Comparison of ENCODE assay signal across 30 mouse cellular contexts in genomic region chr10:37367796-37368195, GRCm38 (mm10).
A peak's percentile ranks its signal among the peaks of the same experiment; 100 is the strongest.
DNase-seq lines count a peak whose midpoint lies in the region; ATAC-seq and TF ChIP-seq lines count a peak whose summit lies in the region.
"Had no signal": no experiment of that assay in that cellular context is flagged by ENCODE, and none has a peak within 500 bp of the region (broad histone marks: within the 10 kb centered on the region; RNA-seq: fewer than 3 reads in every experiment).

No protein-coding gene starts in this region.

- WGBS in lung, postnatal 0 days: 88% methylated on average over 4 of the region's 4 CpGs
- WGBS in midbrain, embryonic 10.5 days: 93% methylated on average over 4 of the region's 4 CpGs
- WGBS in midbrain, embryonic 15.5 days: 90% methylated on average over 4 of the region's 4 CpGs
- 94% methylated on average over 4 of the region's 4 CpGs for WGBS in limb, embryonic 10.5 days

- no peak for TF ChIP-seq EP300 in lung, postnatal 0 days (IDR thresholded peaks at IDR 0.05)

- CTCF ChIA-PET in Patski (lab: Charles Lee): interaction anchor here (1.3 kb wide), 1 partner anchor 10 kb away, joined by 3 read pairs; no protein-coding TSS in a partner anchor

- DNase-seq in lung, postnatal 0 days (ENCODE audit: low spot score): peak; percentile 9
- DNase-seq in lung, postnatal 4 days: no peak
- no peak for DNase-seq in midbrain, embryonic 10.5 days (ENCODE audit: low spot score)
- DNase-seq in Patski (ENCODE audit: low read depth, low spot score): no peak
- peak; percentile 22 for DNase-seq in skeletal muscle tissue, adult 2 months (ENCODE audit: low read depth, low spot score)
- no peak for DNase-seq in limb, embryonic 10.5 days (ENCODE audit: low spot score)
- DNase-seq in MN1 (ENCODE audit: low spot score): no peak
- DNase-seq: adrenal gland, postnatal 10 days; adrenal gland, postnatal 36 days; cerebellum, adult 18-20 months; cerebellum, postnatal 10 days; cerebellum, postnatal 36 days; embryo, embryonic 11 days; gastrocnemius, postnatal 36 days; heart, postnatal 14 days; heart, postnatal 4 days had no signal

- no peak overlapping the region for H3K27ac ChIP-seq in lung, postnatal 0 days (ENCODE audit: low read length)
- H3K27ac ChIP-seq in midbrain, embryonic 10.5 days (replicated peaks): peak overlapping the region; percentile 13; the same call in 1 of the 2 replicates
- H3K27ac ChIP-seq in midbrain, embryonic 15.5 days: no peak overlapping the region
- H3K27ac ChIP-seq in limb, embryonic 10.5 days: no peak overlapping the region
- H3K27ac ChIP-seq: embryonic facial prominence, embryonic 10.5 days; embryonic facial prominence, embryonic 13.5 days; forebrain, embryonic 12.5 days; forebrain, embryonic 15.5 days; heart, embryonic 10.5 days; heart, embryonic 13.5 days; hindbrain, embryonic 14.5 days; hindbrain, postnatal 0 days had no signal

- no peak overlapping the region for H3K4me2 ChIP-seq in lung, postnatal 0 days (replicated peaks; ENCODE audit: low read depth, low read length)
- no peak overlapping the region for H3K4me2 ChIP-seq in midbrain, embryonic 15.5 days
- H3K4me2 ChIP-seq: embryonic facial prominence, embryonic 13.5 days; forebrain, embryonic 12.5 days; forebrain, embryonic 15.5 days; heart, embryonic 13.5 days; hindbrain, embryonic 14.5 days had no signal

- POLR2A ChIA-PET in Patski (lab: Charles Lee): no interaction called here

- no peaks in the 10 kb centered on the region for H3K27me3 ChIP-seq in lung, postnatal 0 days (replicated peaks; ENCODE audit: insufficient read depth, low read length)
- no peaks in the 10 kb centered on the region for H3K27me3 ChIP-seq in midbrain, embryonic 10.5 days (ENCODE audit: low read depth, poor library complexity, severe bottlenecking)
- no peaks in the 10 kb centered on the region for H3K27me3 ChIP-seq in midbrain, embryonic 15.5 days (replicated peaks)
- no peaks in the 10 kb centered on the region for H3K27me3 ChIP-seq in Patski
- H3K27me3 ChIP-seq in limb, embryonic 10.5 days (ENCODE audit: low read depth, poor library complexity, severe bottlenecking): no peaks in the 10 kb centered on the region
- H3K27me3 ChIP-seq: embryonic facial prominence, embryonic 13.5 days; forebrain, embryonic 12.5 days; forebrain, embryonic 15.5 days; heart, embryonic 13.5 days had no signal

- no peaks in the 10 kb centered on the region for H3K9me3 ChIP-seq in lung, postnatal 0 days (ENCODE audit: low read length)
- H3K9me3 ChIP-seq in midbrain, embryonic 10.5 days (replicated peaks): no peaks in the 10 kb centered on the region
- H3K9me3 ChIP-seq in midbrain, embryonic 15.5 days: no peaks in the 10 kb centered on the region
- H3K9me3 ChIP-seq in limb, embryonic 10.5 days (replicated peaks): no peaks in the 10 kb centered on the region
- H3K9me3 ChIP-seq: embryonic facial prominence, embryonic 10.5 days; embryonic facial prominence, embryonic 13.5 days; forebrain, embryonic 12.5 days; forebrain, embryonic 15.5 days; heart, embryonic 10.5 days; heart, embryonic 13.5 days had no signal

- no peaks in the 10 kb centered on the region for H3K36me3 ChIP-seq in lung, postnatal 0 days (ENCODE audit: insufficient read depth, low read length)
- no peaks in the 10 kb centered on the region for H3K36me3 ChIP-seq in midbrain, embryonic 10.5 days
- H3K36me3 ChIP-seq in midbrain, embryonic 15.5 days (replicated peaks): no peaks in the 10 kb centered on the region
- no peaks in the 10 kb centered on the region for H3K36me3 ChIP-seq in limb, embryonic 10.5 days
- H3K36me3 ChIP-seq: embryonic facial prominence, embryonic 10.5 days; embryonic facial prominence, embryonic 13.5 days; forebrain, embryonic 12.5 days; forebrain, embryonic 15.5 days; heart, embryonic 10.5 days; heart, embryonic 13.5 days had no signal

- ATAC-seq in lung, postnatal 0 days: no peak
- no peak for ATAC-seq in midbrain, embryonic 15.5 days (replicated peaks)
- peak; percentile 54 for ATAC-seq in Patski
- ATAC-seq: activated CD4-positive, CD25-positive, alpha-beta regulatory T cell, adult 4 months; CD4-positive, CD25-positive, alpha-beta regulatory T cell, adult 4 months; forebrain, embryonic 15.5 days; hindbrain, postnatal 0 days; inflammation-experienced regulatory T-cells, adult 6 months; intestine, embryonic 16.5 days had no signal

- in situ Hi-C loops in Patski (cut with MboI; ENCODE audit: low pct_unique_long_range_greater_than_20kb): no loop called here

- no peak overlapping the region for H3K9ac ChIP-seq in lung, postnatal 0 days (replicated peaks; ENCODE audit: low read depth)
- H3K9ac ChIP-seq in midbrain, embryonic 15.5 days: no peak overlapping the region
- H3K9ac ChIP-seq: embryonic facial prominence, embryonic 13.5 days; forebrain, embryonic 12.5 days; forebrain, embryonic 15.5 days; heart, embryonic 13.5 days; hindbrain, embryonic 14.5 days had no signal

- H3K4me1 ChIP-seq in lung, postnatal 0 days (ENCODE audit: insufficient read depth, low read depth, low read length): no peaks in the 10 kb centered on the region
- H3K4me1 ChIP-seq in midbrain, embryonic 10.5 days: peaks cover 18% of the 10 kb centered on the region
- no peaks in the 10 kb centered on the region for H3K4me1 ChIP-seq in midbrain, embryonic 15.5 days
- H3K4me1 ChIP-seq in limb, embryonic 10.5 days: no peaks in the 10 kb centered on the region
- H3K4me1 ChIP-seq: embryonic facial prominence, embryonic 10.5 days; embryonic facial prominence, embryonic 13.5 days; forebrain, embryonic 12.5 days; forebrain, embryonic 15.5 days; heart, embryonic 10.5 days; heart, embryonic 13.5 days had no signal

- TF ChIP-seq CTCF in lung, postnatal 0 days (IDR thresholded peaks at IDR 0.05): no peak
- TF ChIP-seq CTCF in Patski (IDR thresholded peaks at IDR 0.05): no peak

- no peak overlapping the region for H3K4me3 ChIP-seq in lung, postnatal 0 days (ENCODE audit: low read depth, low read length)
- H3K4me3 ChIP-seq in midbrain, embryonic 10.5 days: no peak overlapping the region
- H3K4me3 ChIP-seq in midbrain, embryonic 15.5 days: no peak overlapping the region
- no peak overlapping the region for H3K4me3 ChIP-seq in limb, embryonic 10.5 days
- H3K4me3 ChIP-seq: embryonic facial prominence, embryonic 10.5 days; embryonic facial prominence, embryonic 13.5 days; erythroblast, embryonic 14.5 days; forebrain, embryonic 12.5 days; forebrain, embryonic 15.5 days; heart, embryonic 10.5 days; heart, embryonic 13.5 days had no signal

Comparison
In these comparisons a context has a peak if more than half of its experiments do, and no peak if none do; other contexts are left out.
1. DNase-seq: peak in lung, postnatal 0 days (single experiment) and skeletal muscle tissue, adult 2 months (single experiment); none in lung, postnatal 4 days (0 of 2), midbrain, embryonic 10.5 days (single experiment), Patski (single experiment), limb, embryonic 10.5 days (single experiment) and MN1 (single experiment).